Mouse (Mus musculus): Measurements from ENCODE around the gene Rtn1. TPM values are rescaled to one million over a fixed set of nuclear protein-coding genes. Genes with fewer than 3 reads are reported as not detected.

Rtn1 gene
- polyA plus RNA-seq, 1 experiment from 2014 or later: 1.7 TPM

Other genes with a start within 250 kb of the Rtn1 start
- not detected in 2 replicates for gene Ccdc175, start 224.0 kb downstream of the Rtn1 start, polyA plus RNA-seq (2015; fragmentation: Nextera tagmentation; extraction: Ambion mirVana)
- gene Lrrc9, start 32.8 kb upstream of the Rtn1 start, polyA plus RNA-seq (2015; fragmentation: Nextera tagmentation; extraction: Ambion mirVana): 0.04 and 0.06 TPM in 2 replicates
- gene Pcnx4, start 127.3 kb upstream of the Rtn1 start, polyA plus RNA-seq (2015; fragmentation: Nextera tagmentation; extraction: Ambion mirVana): 2.0 and 2.2 TPM in 2 replicates
- not detected in 2 replicates for gene Gm4756, start 240.6 kb upstream of the Rtn1 start, polyA plus RNA-seq (2015; fragmentation: Nextera tagmentation; extraction: Ambion mirVana)

Measured in liver, embryonic 16.5 days (tissue).